Mouse (Mus musculus) hindbrain, embryonic 11.5 days (tissue): Measurements from ENCODE around the gene Ugt1a10. TPM values are rescaled to one million over a fixed set of nuclear protein-coding genes. Genes with fewer than 3 reads are reported as not detected.
"Not testable (repeated sequence)": the region's sequence is repeated elsewhere in the genome, so short reads cannot be mapped to it uniquely, and the experiment has no call there.

Experiments used
- ATAC-seq: fragments of 200-750 bp; cut with Nextera tagmentation; 2 replicates; pipeline ENCODE4 v1.8.0; 2017; ENCODE audit warnings: mild to moderate bottlenecking, moderate TSS enrichment, moderate library complexity; ENCODE audit not compliant: low FRiP score
- DNase-seq: peaks from one replicate; pipeline ENCODE4 v3.0.0-alpha.2; 2015; ENCODE audit warnings: low spot score
- H3K27ac ChIP-seq: fragments of 300-500 bp; sonication (generic); 2 replicates; pipeline ENCODE4 v1.5.1; 2014; ENCODE audit warnings: mild to moderate bottlenecking, low read depth, low read length
- H3K27me3 ChIP-seq: fragments of 300-500 bp; sonication (generic); 2 replicates; pipeline ENCODE4 v1.6.1; 2014; ENCODE audit warnings: mild to moderate bottlenecking, low read length, moderate library complexity, mixed read lengths; ENCODE audit not compliant: control insufficient read depth, insufficient read depth
- H3K36me3 ChIP-seq: fragments of 300-500 bp; sonication (generic); 2 replicates; pipeline ENCODE4 v1.6.1; 2014; ENCODE audit warnings: mild to moderate bottlenecking, low read length, moderate library complexity, mixed read lengths; ENCODE audit not compliant: control insufficient read depth, insufficient read depth
- H3K4me1 ChIP-seq: fragments of 300-500 bp; sonication (generic); replicated peaks from 2 replicates; pipeline ENCODE4 v1.6.1; 2014; ENCODE audit warnings: low read length, mixed read lengths; ENCODE audit not compliant: control insufficient read depth, insufficient read depth
- H3K4me2 ChIP-seq: fragments of 300-500 bp; sonication (generic); replicated peaks from 2 replicates; pipeline ENCODE4 v1.6.1; 2014; ENCODE audit warnings: mild to moderate bottlenecking, low read depth, low read length
- H3K4me3 ChIP-seq: fragments of 300-500 bp; sonication (generic); 2 replicates; pipeline ENCODE4 v1.5.1; 2014; ENCODE audit warnings: low read depth, low read length
- H3K9ac ChIP-seq: fragments of 300-500 bp; sonication (generic); 2 replicates; pipeline ENCODE4 v1.6.1; 2014; ENCODE audit warnings: low read depth, low read length
- H3K9me3 ChIP-seq: fragments of 300-500 bp; sonication (generic); 2 replicates; pipeline ENCODE4 v1.6.1; 2016; ENCODE audit warnings: low read length; ENCODE audit not compliant: control insufficient read depth
- WGBS: fragments of 180-500 bp; shearing (Covaris S2); extraction: QIAGEN DNeasy Blood & Tissue Kit; methylation state at CpG from one replicate; pipeline ENCODE4 v1.1.7; 2014; 5-methylcytosine and 5-hydroxymethylcytosine counted together
- polyA plus RNA-seq: library from polyadenylated mRNA; unstranded; fragments of >200 nt; fragmentation: Nextera tagmentation; extraction: Ambion mirVana; gene quantifications from 2 replicates; pipeline ENCODE4 v1.2.1, GENCODE M21; 2014

Gene Ugt1a10
- polyA plus RNA-seq, 1 experiment from 2014 or later, result not detected

- not testable (repeated sequence) for H3K36me3 ChIP-seq, H3K27me3 ChIP-seq, DNase-seq, H3K4me3 ChIP-seq, H3K4me1 ChIP-seq, ATAC-seq, H3K4me2 ChIP-seq, H3K9ac ChIP-seq, H3K27ac ChIP-seq, H3K9me3 ChIP-seq
- WGBS, result 81% methylated on average over 3 of the region's 4 CpGs
These were observed 70.7 kb downstream of the Ugt1a10 start for GRCm38 (mm10) chr1:88125827-88126360.

- not testable (repeated sequence) for H3K9me3 ChIP-seq, DNase-seq, H3K4me2 ChIP-seq, H3K4me1 ChIP-seq, H3K9ac ChIP-seq, H3K27ac ChIP-seq, ATAC-seq, H3K27me3 ChIP-seq, H3K36me3 ChIP-seq, H3K4me3 ChIP-seq
- WGBS, result 84% methylated on average over 2 of the region's 2 CpGs
These were observed 73.9 kb downstream of the Ugt1a10 start for GRCm38 (mm10) chr1:88129091-88129490.

GRCm38 (mm10) chr1:88130223-88130622, 75.0 kb downstream of the Ugt1a10 start:
- not testable (repeated sequence) for H3K27me3 ChIP-seq, H3K4me3 ChIP-seq, H3K4me2 ChIP-seq, H3K27ac ChIP-seq, ATAC-seq, H3K4me1 ChIP-seq, H3K36me3 ChIP-seq, DNase-seq, H3K9ac ChIP-seq, H3K9me3 ChIP-seq
- WGBS, result 86% methylated on average over 1 of the region's 1 CpGs

GRCm38 (mm10) chr1:88133908-88134456, 78.8 kb downstream of the Ugt1a10 start:
- H3K9me3 ChIP-seq, result no peaks in the 10 kb centered on the region
- H3K27me3 ChIP-seq, result no peaks in the 10 kb centered on the region
- no peak overlapping the region for H3K4me3 ChIP-seq
- no peak for DNase-seq
- WGBS, result 78% methylated on average over 3 of the region's 3 CpGs
- no peak overlapping the region for H3K4me2 ChIP-seq
- H3K4me1 ChIP-seq, result no peaks in the 10 kb centered on the region
- H3K27ac ChIP-seq, result no peak overlapping the region
- ATAC-seq, result no peak
- H3K9ac ChIP-seq, result no peak overlapping the region
- no peaks in the 10 kb centered on the region for H3K36me3 ChIP-seq

- not testable (repeated sequence) for H3K27ac ChIP-seq, H3K36me3 ChIP-seq, H3K9me3 ChIP-seq, H3K27me3 ChIP-seq, H3K9ac ChIP-seq, ATAC-seq, DNase-seq, H3K4me1 ChIP-seq, H3K4me3 ChIP-seq, H3K4me2 ChIP-seq
- WGBS, result 51% methylated on average over 4 of the region's 5 CpGs
These were observed 79.3 kb downstream of the Ugt1a10 start, which contains the start of gene Ugt1a6a for GRCm38 (mm10) chr1:88134457-88135011. Gene Ugt1a6a, plus strand, starts transcription at chr1:88134809.

GRCm38 (mm10) chr1:88135229-88135904, 80.2 kb downstream of the Ugt1a10 start:
- DNase-seq, H3K4me1 ChIP-seq, H3K4me2 ChIP-seq, H3K36me3 ChIP-seq, H3K4me3 ChIP-seq, H3K27ac ChIP-seq, H3K9ac ChIP-seq, ATAC-seq, H3K9me3 ChIP-seq, H3K27me3 ChIP-seq: not testable (repeated sequence)
- 90% methylated on average over 5 of the region's 6 CpGs for WGBS

- Histone ChIP-seq H3K9me3 (no peaks in the 10 kb centered on the region), H3K27ac (no peak overlapping the region), H3K4me3 (no peak overlapping the region), H3K27me3 (no peaks in the 10 kb centered on the region), H3K9ac (no peak overlapping the region), H3K4me1 (no peaks in the 10 kb centered on the region), H3K4me2 (no peak overlapping the region), H3K36me3 (no peaks in the 10 kb centered on the region)
- 70% methylated on average over 2 of the region's 2 CpGs for WGBS
- DNase-seq (no peak), ATAC-seq (no peak)
These were observed 81.5 kb downstream of the Ugt1a10 start for GRCm38 (mm10) chr1:88136646-88137045.

GRCm38 (mm10) chr1:88137264-88137663, 82.1 kb downstream of the Ugt1a10 start:
- no peaks in the 10 kb centered on the region for H3K36me3 ChIP-seq

GRCm38 (mm10) chr1:88138145-88138544, 83.0 kb downstream of the Ugt1a10 start:
- H3K27me3 ChIP-seq, result no peaks in the 10 kb centered on the region
- H3K9me3 ChIP-seq, result no peaks in the 10 kb centered on the region
- no peak overlapping the region for H3K27ac ChIP-seq
- no peak for ATAC-seq
- no peak for DNase-seq
- WGBS, result 100% methylated on average over 1 of the region's 1 CpGs
- no peak overlapping the region for H3K4me3 ChIP-seq
- no peak overlapping the region for H3K9ac ChIP-seq
- no peak overlapping the region for H3K4me2 ChIP-seq
- H3K36me3 ChIP-seq, result no peaks in the 10 kb centered on the region
- H3K4me1 ChIP-seq, result no peaks in the 10 kb centered on the region

More at GRCm38 (mm10) chr1:88137264-88137663, 82.1 kb downstream of the Ugt1a10 start:
- no peaks in the 10 kb centered on the region for H3K27me3 ChIP-seq
- H3K4me2 ChIP-seq, result no peak overlapping the region
- no peaks in the 10 kb centered on the region for H3K4me1 ChIP-seq
- DNase-seq (no peak), ATAC-seq (no peak)
- WGBS, result 85% methylated on average over 3 of the region's 3 CpGs
- H3K27ac ChIP-seq, result no peak overlapping the region
- H3K4me3 ChIP-seq, result no peak overlapping the region
- no peak overlapping the region for H3K9ac ChIP-seq
- H3K9me3 ChIP-seq, result no peaks in the 10 kb centered on the region
